Mouse (Mus musculus): ENCODE measurements at regions not wholly inside any gene's neighbourhood (a gene's known extent, or its start where the extent isn't known, plus 50 kb on each side); places are given as distances from the start of the nearest gene placed in this dataset.

GRCm38 (mm10) chr3:50690750-50691149 is 247.3 kb upstream of the Slc7a11 start:
- TF ChIP-seq POLR2A (IDR thresholded peaks at IDR 0.05; ENCODE audit: low read depth, low read length) (no peak), CTCF (conservative IDR thresholded peaks at IDR 0.05; ENCODE audit: insufficient read depth, insufficient read length, low read depth, low read length) (no peak)
